Mouse (Mus musculus) retina, embryonic 14.5 days (tissue): ENCODE results near the gene Hils1.
A peak's percentile ranks its signal among the peaks of the same experiment; 100 is the strongest.
"Not testable (repeated sequence)": the region's sequence is repeated elsewhere in the genome, so short reads cannot be mapped to it uniquely, and the experiment has no call there.

Source experiments
- DNase-seq: peaks from one replicate; pipeline ENCODE4 v3.0.0-alpha.2; 2015; ENCODE audit warnings: low spot score

Hils1 gene

GRCm38 (mm10) chr11:94955103-94955502 lies 12.3 kb upstream of the Hils1 start:
- DNase-seq, result no peak

- no peak for DNase-seq
Measured at GRCm38 (mm10) chr11:94957693-94958064, 9.7 kb upstream of the Hils1 start.

GRCm38 (mm10) chr11:94958065-94958858 lies 9.1 kb upstream of the Hils1 start:
- DNase-seq, result no peak

- no peak for DNase-seq
Measured at GRCm38 (mm10) chr11:94962534-94963101, 4.8 kb upstream of the Hils1 start.

GRCm38 (mm10) chr11:94968187-94968586 lies 794 bp downstream of the Hils1 start:
- no peak for DNase-seq

GRCm38 (mm10) chr11:94969709-94970108 lies 2.3 kb downstream of the Hils1 start:
- DNase-seq, result not testable (repeated sequence)

- DNase-seq, result peak; percentile 79
Measured at GRCm38 (mm10) chr11:94970210-94970943, 3.0 kb downstream of the Hils1 start.

- no peak for DNase-seq
Measured at GRCm38 (mm10) chr11:94971895-94972615, 4.7 kb downstream of the Hils1 start.

- DNase-seq, result no peak
Measured at GRCm38 (mm10) chr11:94972887-94973286, 5.5 kb downstream of the Hils1 start.

- DNase-seq, result peak; percentile 49
Measured at GRCm38 (mm10) chr11:94973313-94973712, 5.9 kb downstream of the Hils1 start.

GRCm38 (mm10) chr11:94974951-94975350 lies 7.6 kb downstream of the Hils1 start:
- DNase-seq, result no peak

GRCm38 (mm10) chr11:94976199-94976598 lies 8.8 kb downstream of the Hils1 start, which contains the start of gene Sgca:
TSS of gene Sgca (minus strand) at chr11:94976327.
- DNase-seq, result no peak

- no peak for DNase-seq
Measured at GRCm38 (mm10) chr11:94978178-94978915, 11.0 kb downstream of the Hils1 start.

GRCm38 (mm10) chr11:94978947-94979346 lies 11.6 kb downstream of the Hils1 start:
- DNase-seq, result peak; percentile 99

- no peak for DNase-seq
Measured at GRCm38 (mm10) chr11:94979462-94980179, 12.2 kb downstream of the Hils1 start.

GRCm38 (mm10) chr11:94985140-94985539 lies 17.7 kb downstream of the Hils1 start:
- peak; percentile 17 for DNase-seq

GRCm38 (mm10) chr11:94985822-94986221 lies 18.4 kb downstream of the Hils1 start:
- no peak for DNase-seq

GRCm38 (mm10) chr11:94986435-94986834 lies 19.0 kb downstream of the Hils1 start:
- DNase-seq, result no peak

GRCm38 (mm10) chr11:94987341-94987740 lies 19.9 kb downstream of the Hils1 start:
- DNase-seq, result no peak

GRCm38 (mm10) chr11:94987851-94988250 lies 20.5 kb downstream of the Hils1 start:
- no peak for DNase-seq
